Comparison of ENCODE assay signal across 14 mouse cellular contexts in the genomic region with DNA sequence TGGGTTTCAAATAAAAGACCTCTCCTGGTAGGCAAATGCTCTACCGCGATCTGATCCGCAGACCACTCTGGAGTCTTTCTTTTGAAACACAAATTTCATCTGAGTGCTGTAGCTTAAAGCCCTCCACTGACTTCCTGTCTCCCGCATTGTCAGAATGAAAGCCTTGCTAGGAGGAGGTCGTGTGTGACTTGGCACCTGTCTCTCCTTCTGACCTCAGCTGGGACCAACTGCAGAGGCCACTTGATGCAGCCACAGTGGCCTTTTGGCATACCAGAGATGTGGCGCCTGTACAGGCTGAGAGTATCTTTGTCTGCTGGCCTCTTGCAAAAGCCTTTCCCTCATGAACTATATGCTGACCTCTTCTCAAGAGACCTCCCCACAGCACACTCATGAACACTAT. TPM values are rescaled to one million over a fixed set of nuclear protein-coding genes. Genes with fewer than 3 reads are reported as not detected.
DNase-seq lines count a peak whose midpoint lies in the region; ATAC-seq and TF ChIP-seq lines count a peak whose summit lies in the region.
"Had no signal": no experiment of that assay in that cellular context is flagged by ENCODE, and none has a peak within 500 bp of the region (broad histone marks: within the 10 kb centered on the region; RNA-seq: fewer than 3 reads in every experiment).

No protein-coding gene starts in this region.

- no peak overlapping the region for H3K4me3 ChIP-seq in limb, embryonic 13.5 days
- no peak overlapping the region for H3K4me3 ChIP-seq in limb, embryonic 10.5 days
- H3K4me3 ChIP-seq in CH12.LX (replicated peaks in 1 of 3; ENCODE audit: low read depth in 2 of 3, low read length in 2 of 3, poor library complexity in 1 of 3): no peak overlapping the region
- no peak overlapping the region for H3K4me3 ChIP-seq in kidney, embryonic 16.5 days (ENCODE audit: low read length)
- H3K4me3 ChIP-seq: forebrain, embryonic 12.5 days; heart, embryonic 15.5 days; kidney, embryonic 15.5 days had no signal

- no peak for TF ChIP-seq RAD21 in CH12.LX (IDR thresholded peaks at IDR 0.05; ENCODE audit: low read depth, low read length)

- no peaks in the 10 kb centered on the region for H3K9me3 ChIP-seq in limb, embryonic 13.5 days
- no peaks in the 10 kb centered on the region for H3K9me3 ChIP-seq in limb, embryonic 10.5 days (replicated peaks)
- no peaks in the 10 kb centered on the region for H3K9me3 ChIP-seq in CH12.LX (replicated peaks; ENCODE audit: low read length)
- no peaks in the 10 kb centered on the region for H3K9me3 ChIP-seq in kidney, embryonic 16.5 days (ENCODE audit: low read length)
- H3K9me3 ChIP-seq: forebrain, embryonic 12.5 days; heart, embryonic 15.5 days; kidney, embryonic 15.5 days had no signal

- TF ChIP-seq CTCF in CH12.LX (conservative IDR thresholded peaks at IDR 0.05 in 1 of 2, IDR thresholded peaks at IDR 0.05 in 1 of 2; ENCODE audit: low read depth in 2 of 2, low read length in 2 of 2): no peak

- H3K4me2 ChIP-seq in limb, embryonic 13.5 days (replicated peaks): no peak overlapping the region
- H3K4me2 ChIP-seq in CH12.LX (ENCODE audit: insufficient read depth, low read depth, poor library complexity, severe bottlenecking): no peak overlapping the region
- no peak overlapping the region for H3K4me2 ChIP-seq in kidney, embryonic 16.5 days (replicated peaks; ENCODE audit: low read depth, low read length)
- H3K4me2 ChIP-seq: forebrain, embryonic 12.5 days; kidney, embryonic 15.5 days had no signal

- DNase-seq in embryo, embryonic 10 days (ENCODE audit: low spot score): peak; percentile 29
- no peak for DNase-seq in embryo, embryonic 9.5 days (ENCODE audit: extremely low spot score)
- DNase-seq in limb, embryonic 10.5 days (ENCODE audit: low spot score): no peak
- DNase-seq in CH12.LX (ENCODE audit: extremely low read depth): peak; percentile 23
- peak; percentile 43 for DNase-seq in cerebellum, adult 8-10 months
- DNase-seq in B cell, adult 2 months: no peak
- DNase-seq: layer of hippocampus, postnatal 36 days had no signal

- WGBS in limb, embryonic 13.5 days: 44% methylated on average over 6 of the region's 6 CpGs
- WGBS in limb, embryonic 10.5 days: 31% methylated on average over 6 of the region's 6 CpGs
- 34% methylated on average over 6 of the region's 6 CpGs for WGBS in kidney, embryonic 16.5 days

- in situ Hi-C loops in CH12.LX (cut with MboI; ENCODE audit: low pct_ligation_motif_present, low pct_unique_long_range_greater_than_20kb, low sequenced_read_pairs): no loop called here

- peak; percentile 14; the same call in 1 of the 2 replicates for TF ChIP-seq EP300 in CH12.LX (IDR thresholded peaks at IDR 0.05; ENCODE audit: low read length)

- TF ChIP-seq POLR2A in CH12.LX (IDR thresholded peaks at IDR 0.05; ENCODE audit: low read depth, low read length): no peak

- no peaks in the 10 kb centered on the region for H3K27me3 ChIP-seq in limb, embryonic 13.5 days
- no peaks in the 10 kb centered on the region for H3K27me3 ChIP-seq in limb, embryonic 10.5 days (ENCODE audit: low read depth, poor library complexity, severe bottlenecking)
- no peaks in the 10 kb centered on the region for H3K27me3 ChIP-seq in CH12.LX (replicated peaks)
- H3K27me3 ChIP-seq in kidney, embryonic 16.5 days (ENCODE audit: insufficient read depth, low read length): no peaks in the 10 kb centered on the region
- H3K27me3 ChIP-seq: forebrain, embryonic 12.5 days; heart, embryonic 15.5 days; kidney, embryonic 15.5 days had no signal

- no peak overlapping the region for H3K9ac ChIP-seq in limb, embryonic 13.5 days
- no peak overlapping the region for H3K9ac ChIP-seq in CH12.LX (ENCODE audit: insufficient read depth, low read depth)
- no peak overlapping the region for H3K9ac ChIP-seq in kidney, embryonic 16.5 days (replicated peaks; ENCODE audit: low read length)
- H3K9ac ChIP-seq: forebrain, embryonic 12.5 days; heart, embryonic 15.5 days; kidney, embryonic 15.5 days; liver, embryonic 14.5 days had no signal

- dilution Hi-C loops in CH12.LX (cut with MboI; ENCODE audit: extremely low pct_ligation_motif_present, extremely low pct_unique_long_range_greater_than_20kb, low sequenced_read_pairs): no loop called here

- no peaks in the 10 kb centered on the region; the same call in 1 of the 2 replicates for H3K79me2 ChIP-seq in CH12.LX (replicated peaks; ENCODE audit: control insufficient read depth, extremely low read depth, insufficient read depth, poor library complexity, severe bottlenecking)

- no peaks in the 10 kb centered on the region for H3K36me3 ChIP-seq in limb, embryonic 13.5 days
- no peaks in the 10 kb centered on the region for H3K36me3 ChIP-seq in limb, embryonic 10.5 days
- peaks cover 0 to 3% of the 10 kb centered on the region in 2 experiments for H3K36me3 ChIP-seq in CH12.LX (replicated peaks in 1 of 2; ENCODE audit: control insufficient read depth in 1 of 2, insufficient read depth in 1 of 2, low read length in 1 of 2)
- H3K36me3 ChIP-seq in kidney, embryonic 16.5 days (ENCODE audit: insufficient read depth, low read length): no peaks in the 10 kb centered on the region
- H3K36me3 ChIP-seq: forebrain, embryonic 12.5 days; heart, embryonic 15.5 days; kidney, embryonic 15.5 days had no signal

- peak; percentile 30; the same call in 1 of the 2 replicates for ATAC-seq in limb, embryonic 13.5 days (ENCODE audit: low FRiP score, low read depth)
- ATAC-seq in kidney, embryonic 16.5 days (ENCODE audit: low FRiP score, low TSS enrichment): no peak
- ATAC-seq: activated CD4-positive, CD25-positive, alpha-beta regulatory T cell, adult 4 months had no signal

- no peak overlapping the region for H3K27ac ChIP-seq in limb, embryonic 13.5 days
- no peak overlapping the region for H3K27ac ChIP-seq in limb, embryonic 10.5 days
- H3K27ac ChIP-seq in CH12.LX (ENCODE audit: insufficient read depth, low read depth): no peak overlapping the region
- no peak overlapping the region for H3K27ac ChIP-seq in kidney, embryonic 16.5 days (ENCODE audit: low read length)
- H3K27ac ChIP-seq: forebrain, embryonic 12.5 days; heart, embryonic 15.5 days; kidney, embryonic 15.5 days; liver, embryonic 14.5 days had no signal

- H3K4me1 ChIP-seq in limb, embryonic 13.5 days: no peaks in the 10 kb centered on the region
- 0 out of 2 replicates have a peak, but pooled peaks cover 3% of the 10 kb centered on the region for H3K4me1 ChIP-seq in limb, embryonic 10.5 days
- peaks cover 4 to 27% of the 10 kb centered on the region in 2 experiments; a peak in 3 of 4 replicates for H3K4me1 ChIP-seq in CH12.LX (ENCODE audit: control insufficient read depth in 1 of 2, insufficient read depth in 2 of 2)
- 0 out of 2 replicates have a peak, but pooled peaks cover 3% of the 10 kb centered on the region for H3K4me1 ChIP-seq in kidney, embryonic 16.5 days (ENCODE audit: insufficient read depth, low read length)

TF ChIP-seq in CH12.LX, 34 proteins besides CTCF, POLR2A, EP300 and RAD21:
- TF ChIP-seq BHLHE40 (IDR thresholded peaks at IDR 0.05; ENCODE audit: low read depth, low read length): peak; percentile 36
- no peak for TF ChIP-seq MYC (IDR thresholded peaks at IDR 0.05; ENCODE audit: low read depth, low read length)
- peak; percentile 30; the same call in 1 of the 2 replicates for TF ChIP-seq IRF4 (IDR thresholded peaks at IDR 0.05; ENCODE audit: low read depth, low read length)

RNA-seq across cellular contexts. Expression of a gene that starts 19.0 kb away (rescaled TPM):
- polyA plus RNA-seq in limb, embryonic 13.5 days (2015; fragmentation: Nextera tagmentation; extraction: Ambion mirVana): 12.9 and 14.3 TPM in 2 replicates
- 22.5 and 23.7 TPM in 2 replicates for polyA plus RNA-seq in limb, embryonic 10.5 days (2016; fragmentation: Nextera tagmentation; extraction: Ambion mirVana)
- total RNA-seq in CH12.LX (2012; rRNA removed) (16.7 and 18.4 TPM in 2 replicates), CH12.LX (2014; rRNA removed) (14.7 and 15.7 TPM in 2 replicates)
- polyA plus RNA-seq in CH12.LX (2012; ENCODE audit: insufficient read length, low read depth): 20.4 and 20.6 TPM in 2 replicates
- 17.2 and 19.3 TPM in 2 replicates for polyA plus RNA-seq in kidney, embryonic 16.5 days (2015; fragmentation: Nextera tagmentation; extraction: Ambion mirVana)

Comparison
In these comparisons a context has a peak if more than half of its experiments do, and no peak if none do; other contexts are left out.
1. DNase-seq: peak in embryo, embryonic 10 days (single experiment), CH12.LX (single experiment) and cerebellum, adult 8-10 months (single experiment); none in embryo, embryonic 9.5 days (single experiment), limb, embryonic 10.5 days (single experiment) and B cell, adult 2 months (0 of 2).